Mouse (Mus musculus) forebrain, postnatal 0 days (tissue): Measurements from ENCODE around the gene Misp. TPM values are rescaled to one million over a fixed set of nuclear protein-coding genes. Genes with fewer than 3 reads are reported as not detected.

Source experiments
- ATAC-seq: fragments of 200-750 bp; cut with Nextera tagmentation; 2 replicates; pipeline ENCODE4 v1.8.0; 2017; ENCODE audit warnings: mild to moderate bottlenecking, moderate library complexity
- DNase-seq: peaks from one replicate; pipeline ENCODE4 v3.0.0-alpha.2; 2015
- H3K27ac ChIP-seq: fragments of 300-500 bp; sonication (generic); 2 replicates; pipeline ENCODE4 v1.5.1; 2014; ENCODE audit warnings: low read depth, mild to moderate bottlenecking, antibody characterized with exemption, low read length, moderate library complexity, mixed read lengths
- H3K27me3 ChIP-seq: fragments of 300-500 bp; sonication (generic); 2 replicates; pipeline ENCODE4 v1.6.1; 2014; ENCODE audit warnings: mild to moderate bottlenecking, low read length, mixed read lengths; ENCODE audit not compliant: insufficient read depth
- H3K36me3 ChIP-seq: fragments of 300-500 bp; sonication (generic); 2 replicates; pipeline ENCODE4 v1.6.1; 2014; ENCODE audit warnings: mild to moderate bottlenecking, moderate library complexity; ENCODE audit not compliant: insufficient read depth
- H3K4me1 ChIP-seq: fragments of 300-500 bp; sonication (generic); 2 replicates; pipeline ENCODE4 v1.6.1; 2014; ENCODE audit warnings: antibody characterized with exemption; ENCODE audit not compliant: insufficient read depth
- H3K4me2 ChIP-seq: fragments of 300-500 bp; sonication (generic); 2 replicates; pipeline ENCODE4 v1.6.1; 2014; ENCODE audit warnings: low read depth, mild to moderate bottlenecking, moderate library complexity
- H3K4me3 ChIP-seq: fragments of 300-500 bp; sonication (generic); 2 replicates; pipeline ENCODE4 v1.5.1; 2014; ENCODE audit warnings: low read depth, low read length, mixed read lengths
- H3K9ac ChIP-seq: fragments of 300-500 bp; sonication (generic); 2 replicates; pipeline ENCODE4 v1.6.1; 2014; ENCODE audit warnings: mild to moderate bottlenecking
- H3K9me3 ChIP-seq: fragments of 300-500 bp; sonication (generic); 2 replicates; pipeline ENCODE4 v1.6.1; 2016; ENCODE audit warnings: low read length
- CTCF ChIP-seq: sonication (generic); IDR thresholded peaks from 2 replicates; pipeline ENCODE4 v1.5.1; 2016; ENCODE audit warnings: antibody characterized with exemption, control low read depth, low read depth
- WGBS: fragments of 180-500 bp; shearing (Covaris S2); extraction: QIAGEN DNeasy Blood & Tissue Kit; methylation state at CpG from one replicate; pipeline ENCODE4 v1.1.7; 2014; 5-methylcytosine and 5-hydroxymethylcytosine counted together
- polyA plus RNA-seq: library from polyadenylated mRNA; unstranded; fragments of >200 nt; fragmentation: Nextera tagmentation; extraction: Ambion mirVana; gene quantifications from 2 replicates; pipeline ENCODE4 v1.2.1, GENCODE M21; 2015
- total RNA-seq: library from RNA; depleted of rRNA; stranded (reverse); fragments of >200 nt; gene quantifications from 2 replicates; pipeline ENCODE4 v1.2.3, GENCODE M21; 2014

Misp gene
- total and polyA plus RNA-seq, 2 experiments from 2014 or later = 0.24 to 0.41 TPM

DNA sequence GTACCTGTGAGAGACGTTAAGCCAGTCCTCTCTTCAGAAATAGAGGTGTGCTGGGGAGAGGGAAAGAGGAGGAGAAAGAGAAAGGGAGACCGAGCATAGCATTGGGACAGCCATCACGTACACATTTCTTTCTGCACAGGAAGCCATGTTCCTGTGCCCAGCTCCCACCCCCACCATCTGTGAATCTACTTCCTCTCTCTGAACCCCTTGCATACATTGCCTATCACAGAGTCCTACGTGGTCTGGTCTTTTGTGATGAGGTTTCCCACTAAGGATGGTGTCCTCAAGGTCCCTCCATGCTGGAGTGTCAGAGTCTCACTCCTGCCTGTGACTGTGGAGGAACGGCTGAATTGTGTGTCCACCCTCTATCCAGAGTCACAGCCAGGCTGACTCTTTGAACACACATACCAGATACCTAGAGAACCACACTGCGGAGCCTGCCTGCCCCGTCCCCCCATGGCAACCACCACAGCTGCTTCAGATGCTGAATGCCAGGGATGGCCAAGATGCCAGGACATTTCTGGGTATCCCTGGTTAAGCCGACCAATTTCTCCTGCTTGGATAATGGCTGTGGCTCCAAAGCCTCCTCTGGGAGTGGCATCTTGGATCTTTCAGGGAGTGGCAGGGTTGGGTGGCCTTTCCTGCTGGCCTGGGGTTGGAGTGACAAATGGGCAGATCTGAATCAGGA lies 29.3 kb downstream of the Misp start:
- Histone ChIP-seq H3K27ac (no peak overlapping the region), H3K4me2 (no peak overlapping the region), H3K27me3 (no peaks in the 10 kb centered on the region), H3K4me1 (peaks cover 17% of the 10 kb centered on the region), H3K4me3 (no peak overlapping the region), H3K9me3 (no peaks in the 10 kb centered on the region), H3K36me3 (no peaks in the 10 kb centered on the region), H3K9ac (no peak overlapping the region)
- no peak for DNase-seq
- ATAC-seq = no peak
- 83% methylated on average over 8 of the region's 8 CpGs for WGBS
- TF ChIP-seq CTCF = no peak

DNA sequence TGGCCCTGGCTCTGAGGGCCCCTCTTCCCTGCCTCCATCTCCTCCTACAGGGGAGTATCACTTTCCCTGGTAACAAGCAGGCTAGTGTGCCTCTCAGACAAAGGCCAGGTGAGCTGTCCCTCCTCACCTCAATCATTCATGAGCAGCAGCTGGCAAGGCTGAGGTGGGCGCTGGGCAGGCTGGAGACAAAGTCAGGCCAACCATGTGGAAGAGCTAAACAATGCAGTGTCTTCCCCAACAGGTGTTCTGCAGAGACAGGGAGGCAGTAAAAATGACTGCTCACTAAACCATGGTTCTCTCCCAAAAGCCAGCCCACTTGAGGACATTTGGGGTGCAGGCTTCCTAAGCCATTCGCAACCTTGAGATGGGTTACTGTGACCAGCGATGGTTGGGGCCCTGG lies 30.9 kb downstream of the Misp start:
- H3K27me3 ChIP-seq = no peaks in the 10 kb centered on the region
- ATAC-seq = no peak
- TF ChIP-seq CTCF = no peak
- WGBS = 76% methylated on average over 3 of the region's 3 CpGs
- H3K4me3 ChIP-seq = no peak overlapping the region
- peak overlapping the region; percentile 98 for H3K27ac ChIP-seq
- H3K4me1 ChIP-seq = peaks cover 22% of the 10 kb centered on the region
- H3K4me2 ChIP-seq = no peak overlapping the region
- no peak for DNase-seq
- H3K36me3 ChIP-seq = no peaks in the 10 kb centered on the region
- H3K9ac ChIP-seq = no peak overlapping the region
- H3K9me3 ChIP-seq = no peaks in the 10 kb centered on the region

DNA sequence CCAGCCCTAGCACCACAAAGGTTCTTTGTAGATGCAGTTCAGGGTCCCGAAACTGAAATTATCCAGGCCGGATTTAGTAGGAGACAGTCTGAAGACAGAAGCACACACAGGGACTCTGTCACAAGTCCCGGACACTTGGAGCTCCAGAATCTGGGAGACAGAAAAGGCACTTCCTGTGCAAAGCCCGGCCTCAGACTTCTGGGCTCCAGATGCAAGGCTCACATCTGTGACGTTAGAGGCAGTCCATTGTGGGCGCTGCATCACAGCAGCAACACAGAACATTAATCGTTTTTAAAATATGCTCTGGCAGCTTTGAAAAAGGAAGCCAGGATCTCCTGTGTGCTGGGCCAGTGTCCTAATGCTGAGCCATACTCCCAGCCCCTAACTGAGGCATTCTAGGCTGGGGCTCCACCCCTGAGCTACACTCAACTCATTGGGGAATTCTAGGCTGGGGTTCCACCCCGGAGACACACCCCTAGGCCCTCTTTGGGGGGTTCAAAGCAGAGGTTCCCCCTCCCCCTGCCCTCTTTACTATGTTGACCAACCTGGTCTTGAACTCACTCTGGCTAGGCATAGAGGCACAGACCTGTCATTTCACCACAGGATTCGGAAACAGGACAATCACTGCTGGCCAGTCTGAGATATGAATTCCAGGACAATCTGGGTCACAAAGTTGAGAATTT lies 31.5 kb downstream of the Misp start:
- peak overlapping the region; percentile 98 for H3K27ac ChIP-seq
- no peaks in the 10 kb centered on the region for H3K9me3 ChIP-seq
- no peak for TF ChIP-seq CTCF
- WGBS = 49% methylated on average over 9 of the region's 9 CpGs
- H3K4me2 ChIP-seq = peak overlapping the region; percentile 56
- H3K36me3 ChIP-seq = peaks cover 4% of the 10 kb centered on the region; the same call in 1 of the 2 replicates
- no peaks in the 10 kb centered on the region for H3K27me3 ChIP-seq
- DNase-seq (no peak), ATAC-seq (no peak)
- peak overlapping the region; percentile 34; the same call in 1 of the 2 replicates for H3K4me3 ChIP-seq
- H3K4me1 ChIP-seq = peaks cover 28% of the 10 kb centered on the region
- H3K9ac ChIP-seq = no peak overlapping the region

DNA sequence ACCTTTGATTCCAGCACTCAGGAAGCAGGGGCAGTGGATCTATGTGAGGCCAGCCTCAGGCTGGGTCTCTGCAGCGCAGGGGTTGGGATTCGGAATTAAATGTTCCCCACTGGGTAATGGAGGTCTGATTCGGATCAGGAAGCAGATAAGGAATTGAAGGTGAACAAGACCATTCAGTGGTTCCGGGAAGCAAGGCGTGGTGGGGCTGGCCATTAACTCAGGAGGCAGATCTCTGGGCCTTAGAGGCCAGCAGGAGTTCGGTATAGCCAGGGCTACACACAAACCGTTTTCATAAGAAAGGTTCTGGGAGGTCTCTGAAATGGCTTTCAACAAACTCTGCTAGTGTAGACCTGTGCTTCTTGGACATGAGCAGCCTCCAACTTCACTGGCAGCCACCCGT lies 32.0 kb downstream of the Misp start:
- Histone ChIP-seq H3K4me2 (peak overlapping the region; percentile 56), H3K9ac (peak overlapping the region; percentile 69), H3K27me3 (no peaks in the 10 kb centered on the region), H3K27ac (peak overlapping the region; percentile 98), H3K36me3 (peaks cover 5% of the 10 kb centered on the region; the same call in 1 of the 2 replicates), H3K4me3 (peak overlapping the region; percentile 34), H3K9me3 (no peaks in the 10 kb centered on the region), H3K4me1 (peaks cover 33% of the 10 kb centered on the region)
- WGBS = 15% methylated on average over 8 of the region's 8 CpGs
- TF ChIP-seq CTCF = no peak
- DNase-seq = no peak
- no peak for ATAC-seq

DNA sequence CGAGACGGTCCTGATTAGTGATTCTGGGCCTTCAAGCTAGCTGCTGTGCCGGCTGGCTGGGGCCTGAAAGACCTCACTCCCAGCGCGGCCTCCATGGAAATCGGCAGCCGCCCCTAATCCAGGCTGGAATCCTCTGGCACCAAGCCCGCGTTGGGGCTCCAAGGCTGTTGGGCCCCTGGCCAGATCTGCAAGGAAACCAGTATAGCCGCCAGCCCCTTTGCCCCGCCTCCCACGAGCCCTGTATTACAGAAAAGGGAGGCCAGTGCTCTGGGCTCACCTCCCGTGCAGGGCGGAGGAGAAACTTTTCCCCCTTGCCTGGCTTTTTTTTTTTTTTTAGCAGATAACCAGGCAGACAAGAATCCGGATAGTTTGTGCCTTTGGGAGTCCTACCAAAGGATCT lies 32.6 kb downstream of the Misp start:
- 1% methylated on average over 15 of the region's 15 CpGs for WGBS
- Histone ChIP-seq H3K9me3 (no peaks in the 10 kb centered on the region), H3K9ac (peak overlapping the region; percentile 69), H3K27me3 (no peaks in the 10 kb centered on the region), H3K4me3 (peak overlapping the region; percentile 34), H3K4me2 (peak overlapping the region; percentile 56), H3K36me3 (peaks cover 5% of the 10 kb centered on the region; the same call in 1 of the 2 replicates), H3K27ac (peak overlapping the region; percentile 98), H3K4me1 (peaks cover 38% of the 10 kb centered on the region)
- no peak for TF ChIP-seq CTCF
- peak; percentile 3 for ATAC-seq
- DNase-seq = peak; percentile 93

DNA sequence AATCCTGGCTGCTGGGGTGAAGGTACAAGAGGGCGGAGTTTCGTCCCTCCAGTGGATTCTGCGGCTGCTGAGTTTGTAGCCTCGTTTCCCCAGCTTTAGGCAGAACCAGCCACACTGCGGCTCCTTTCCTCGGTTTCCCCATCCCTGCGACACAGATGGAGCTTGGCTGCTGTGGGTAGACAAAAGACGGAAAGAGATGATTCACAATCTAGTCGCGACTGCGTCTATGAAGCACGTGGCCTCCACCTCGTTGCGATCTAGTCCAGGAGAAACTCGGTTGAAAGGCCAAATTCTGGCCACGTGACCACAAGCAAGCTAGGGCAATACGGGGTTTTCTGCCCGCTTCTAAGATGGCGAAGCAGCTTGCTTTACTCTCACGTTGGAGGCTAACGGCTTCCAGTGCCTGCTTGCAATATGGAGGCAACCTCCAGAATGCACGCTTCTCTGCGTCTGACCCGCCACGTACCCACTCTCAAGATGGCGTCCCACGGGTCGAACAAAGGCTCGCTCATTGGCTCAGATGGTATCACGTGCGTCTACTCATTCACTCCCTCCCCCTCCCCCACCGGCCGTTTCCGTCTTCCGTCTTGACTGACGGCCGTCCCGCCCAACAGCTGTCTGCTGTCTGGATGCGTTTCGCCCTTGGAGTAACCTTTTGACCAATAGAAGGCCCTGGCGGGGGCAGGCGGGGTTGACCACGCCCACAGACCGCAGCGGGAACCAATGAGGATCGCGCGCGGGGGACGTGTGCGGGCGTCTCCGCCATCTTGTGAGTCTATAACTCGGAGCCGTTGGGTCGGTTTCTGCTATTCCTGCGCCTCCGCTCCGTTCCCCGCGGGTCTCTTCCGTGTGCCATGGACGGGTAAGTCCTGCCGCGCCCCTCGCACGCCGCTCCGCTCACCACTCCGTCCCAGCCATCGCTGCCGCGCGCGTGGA lies 33.3 kb downstream of the Misp start, which contains the start of gene Ptbp1:
Gene Ptbp1 (plus strand): TSS at position 568 of the 936 bp plus-strand sequence.
- peak within 1 kb of the TSS; percentile 98 for H3K27ac ChIP-seq
- TF ChIP-seq CTCF = 0 out of 2 replicates have a peak, but pooled peaks have one; percentile 2
- DNase-seq (peak; percentile 100), ATAC-seq (peak; percentile 95)
- H3K4me1 ChIP-seq = peaks cover 42% of the 10 kb centered on the region
- no peaks in the 10 kb centered on the region for H3K27me3 ChIP-seq
- H3K4me2 ChIP-seq = peak within 1 kb of the TSS; percentile 82
- H3K36me3 ChIP-seq = peaks cover 9% of the 10 kb centered on the region
- H3K9me3 ChIP-seq = no peaks in the 10 kb centered on the region
- 1% methylated on average over 75 of the region's 75 CpGs for WGBS
- peak within 1 kb of the TSS; percentile 89 for H3K4me3 ChIP-seq
- peak within 1 kb of the TSS; percentile 99 for H3K9ac ChIP-seq
